Mouse (Mus musculus): ENCODE data around the gene Slc16a5. TPM values are rescaled to one million over a fixed set of nuclear protein-coding genes. Genes with fewer than 3 reads are reported as not detected.

Slc16a5 gene
- not detected in 2 replicates for polyA plus RNA-seq (2015; fragmentation: Nextera tagmentation; extraction: Ambion mirVana)

- Histone ChIP-seq H3K36me3 (ENCODE audit: poor library complexity, severe bottlenecking) (no peaks in the 10 kb centered on the region), H3K27me3 (0 out of 2 replicates have a peak, but pooled peaks cover 3% of the 10 kb centered on the region), H3K4me1 (peaks cover 6% of the 10 kb centered on the region), H3K27ac (no peak within 1 kb of the TSS), H3K9ac (no peak within 1 kb of the TSS), H3K4me2 (no peak within 1 kb of the TSS), H3K4me3 (no peak within 1 kb of the TSS), H3K9me3 (replicated peaks) (no peaks in the 10 kb centered on the region)
- no peak for ATAC-seq
- WGBS, result 73% methylated on average over 16 of the region's 16 CpGs
Measured at GRCm38 (mm10) chr11:115462243-115462891, at the start of gene Slc16a5. Slc16a5 (plus strand) TSS chr11:115462474.

DNA sequence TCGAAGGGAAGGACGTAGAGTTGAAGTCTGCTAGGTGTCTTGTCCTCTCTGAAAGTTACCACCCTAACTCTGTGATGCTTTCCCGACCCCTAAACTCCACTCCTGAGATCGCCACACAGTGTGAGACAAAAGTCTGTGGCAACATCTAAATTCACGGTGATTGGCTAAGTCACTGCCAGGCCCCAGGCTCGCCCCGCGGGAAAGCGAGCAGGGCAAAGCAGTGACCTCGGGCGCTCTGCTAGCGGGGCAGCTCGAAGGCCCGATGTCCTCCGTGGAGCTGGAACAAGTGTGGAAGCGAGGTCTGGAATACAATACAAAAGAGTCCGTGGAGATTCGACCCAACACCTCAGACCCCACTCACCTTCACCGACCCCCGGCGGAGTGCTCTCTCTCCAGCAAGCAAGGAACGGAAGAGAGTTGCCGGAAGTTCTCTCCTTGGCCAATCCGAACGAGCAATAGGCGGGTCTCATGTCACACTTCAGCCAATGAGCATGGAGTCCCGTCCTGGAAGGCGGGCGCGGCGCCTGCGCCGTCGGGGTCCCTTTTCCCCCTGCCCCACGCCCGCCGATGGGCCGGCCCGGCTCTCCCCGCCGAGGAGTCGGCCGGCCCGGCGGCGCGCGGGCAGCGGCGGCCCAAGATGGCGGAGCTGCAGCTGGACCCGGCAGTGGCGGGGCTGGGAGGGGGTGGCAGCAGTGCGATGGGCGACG lies 42.6 kb upstream of the Slc16a5 start, which contains the start of the genes Atp5h and Kctd2:
Gene Atp5h (minus strand): TSS at position 432 of the 707 bp plus-strand sequence.
Gene Kctd2 (plus strand): TSS at position 598 of the 707 bp plus-strand sequence.
- peaks cover 33% of the 10 kb centered on the region for H3K4me1 ChIP-seq
- H3K36me3 ChIP-seq (ENCODE audit: poor library complexity, severe bottlenecking), result peaks cover 55% of the 10 kb centered on the region
- H3K27me3 ChIP-seq, result no peaks in the 10 kb centered on the region
- peak within 1 kb of the TSS; percentile 94 for H3K4me3 ChIP-seq
- peak; percentile 99 for ATAC-seq
- no peaks in the 10 kb centered on the region for H3K9me3 ChIP-seq (replicated peaks)
- H3K9ac ChIP-seq, result peak within 1 kb of the TSS; percentile 96
- H3K27ac ChIP-seq, result peak within 1 kb of the TSS; percentile 80
- 1% methylated on average over 36 of the region's 56 CpGs for WGBS
- H3K4me2 ChIP-seq, result peak within 1 kb of the TSS; percentile 92

DNA sequence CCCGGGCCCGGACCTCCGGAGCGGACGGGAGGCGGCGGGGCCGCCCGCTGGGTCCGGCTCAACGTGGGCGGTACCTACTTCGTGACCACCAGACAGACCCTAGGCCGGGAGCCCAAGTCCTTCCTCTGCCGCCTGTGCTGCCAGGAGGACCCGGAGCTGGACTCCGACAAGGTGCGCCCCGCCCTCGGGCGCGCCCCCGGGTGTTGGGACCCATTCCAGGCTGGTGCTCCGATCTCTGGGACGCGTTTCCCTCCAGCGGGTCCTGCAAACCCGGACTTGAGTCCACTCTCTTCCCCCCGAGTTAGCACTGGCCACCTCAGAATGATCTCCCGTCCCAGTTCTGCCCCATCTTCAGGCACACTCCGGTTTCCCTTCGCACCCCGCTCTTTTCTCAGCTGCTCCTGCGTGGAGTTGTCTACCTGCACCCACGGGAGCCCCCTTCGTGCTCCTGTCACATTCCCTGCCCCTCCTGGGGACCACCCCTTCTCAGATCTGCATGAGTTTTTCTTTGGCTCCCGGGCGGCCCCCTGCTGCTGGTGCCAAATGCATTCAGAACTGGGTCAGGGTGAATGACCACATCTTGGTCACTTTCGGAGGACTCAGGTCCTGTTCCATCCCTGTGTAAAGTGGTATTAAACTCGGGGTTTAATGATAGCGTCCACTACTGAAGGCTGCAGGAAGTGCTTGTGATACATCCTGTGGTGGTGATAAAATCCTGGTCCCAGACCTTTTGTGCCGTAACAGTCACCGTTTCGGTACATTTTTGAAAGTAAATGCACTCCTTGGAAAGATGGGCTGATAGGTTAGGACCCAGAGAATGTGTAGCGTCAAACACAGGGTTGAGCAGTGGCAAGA lies 41.7 kb upstream of the Slc16a5 start:
- Histone ChIP-seq H3K4me3 (peak overlapping the region; percentile 94), H3K4me1 (peaks cover 33% of the 10 kb centered on the region), H3K27me3 (no peaks in the 10 kb centered on the region), H3K36me3 (ENCODE audit: poor library complexity, severe bottlenecking) (peaks cover 56% of the 10 kb centered on the region), H3K9ac (peak overlapping the region; percentile 96), H3K4me2 (peak overlapping the region; percentile 92), H3K27ac (peak overlapping the region; percentile 80), H3K9me3 (replicated peaks) (no peaks in the 10 kb centered on the region)
- peak; percentile 63 for ATAC-seq
- 2% methylated on average over 45 of the region's 45 CpGs for WGBS

DNA sequence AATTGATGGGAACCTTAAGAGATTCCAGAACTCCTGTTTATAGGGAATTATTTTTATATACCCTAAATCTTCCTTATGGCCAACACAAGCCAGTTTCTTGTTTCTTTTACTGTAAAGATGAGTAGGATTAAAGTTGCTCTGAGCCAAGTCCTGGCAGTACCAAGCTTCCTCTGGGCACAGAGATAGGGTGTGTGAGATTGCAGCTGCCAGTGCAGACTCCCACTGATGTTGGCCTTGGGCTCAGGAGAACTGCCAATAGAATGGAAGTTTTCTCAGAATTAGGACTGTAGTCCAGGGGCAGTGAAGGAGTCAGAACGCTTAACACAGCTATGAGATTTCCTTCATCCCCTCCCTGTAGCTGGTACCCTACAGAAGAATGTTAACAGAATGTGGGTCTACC lies 40.9 kb upstream of the Slc16a5 start:
- no peak for ATAC-seq
- peaks cover 33% of the 10 kb centered on the region for H3K4me1 ChIP-seq
- H3K27me3 ChIP-seq, result no peaks in the 10 kb centered on the region
- peaks cover 56% of the 10 kb centered on the region for H3K36me3 ChIP-seq (ENCODE audit: poor library complexity, severe bottlenecking)
- no peak overlapping the region for H3K27ac ChIP-seq
- H3K9ac ChIP-seq, result peak overlapping the region; percentile 37
- WGBS, result 61% methylated on average over 1 of the region's 1 CpGs
- peak overlapping the region; percentile 94 for H3K4me3 ChIP-seq
- H3K4me2 ChIP-seq, result peak overlapping the region; percentile 92
- H3K9me3 ChIP-seq (replicated peaks), result no peaks in the 10 kb centered on the region

DNA sequence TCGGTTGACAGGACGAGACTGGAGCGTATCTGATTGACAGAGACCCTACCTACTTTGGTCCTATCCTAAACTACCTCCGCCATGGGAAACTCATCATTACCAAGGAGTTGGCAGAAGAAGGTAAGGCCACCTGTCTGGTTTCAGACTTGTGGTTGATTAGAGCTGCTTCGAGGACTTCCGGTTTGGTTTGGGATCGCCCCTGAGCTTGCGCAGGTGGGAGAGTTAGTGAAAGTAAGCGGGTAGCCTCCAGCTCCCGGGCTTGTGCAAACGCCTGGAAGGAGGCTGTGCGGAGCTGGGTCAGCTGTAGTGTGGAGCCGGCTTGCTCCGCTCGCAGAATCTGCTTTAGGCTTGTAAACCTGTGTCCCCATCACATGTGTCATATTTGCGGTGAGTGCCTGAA lies 40.3 kb upstream of the Slc16a5 start:
- Histone ChIP-seq H3K4me1 (peaks cover 33% of the 10 kb centered on the region), H3K27me3 (no peaks in the 10 kb centered on the region), H3K9me3 (replicated peaks) (no peaks in the 10 kb centered on the region), H3K36me3 (ENCODE audit: poor library complexity, severe bottlenecking) (peaks cover 56% of the 10 kb centered on the region), H3K9ac (no peak overlapping the region), H3K4me2 (no peak overlapping the region), H3K4me3 (no peak overlapping the region), H3K27ac (no peak overlapping the region)
- no peak for ATAC-seq
- WGBS, result 93% methylated on average over 16 of the region's 16 CpGs

- Histone ChIP-seq H3K9ac (no peak overlapping the region), H3K27me3 (no peaks in the 10 kb centered on the region), H3K4me1 (peaks cover 39% of the 10 kb centered on the region), H3K4me3 (no peak overlapping the region), H3K4me2 (no peak overlapping the region), H3K27ac (no peak overlapping the region), H3K36me3 (ENCODE audit: poor library complexity, severe bottlenecking) (peaks cover 53% of the 10 kb centered on the region), H3K9me3 (replicated peaks) (no peaks in the 10 kb centered on the region)
- 95% methylated on average over 3 of the region's 3 CpGs for whole genome bisulfite sequencing
- no peak for ATAC-seq
Measured at GRCm38 (mm10) chr11:115423091-115423490, 39.2 kb upstream of the Slc16a5 start.

- no peak overlapping the region for H3K9ac ChIP-seq
- WGBS, result 88% methylated on average over 7 of the region's 7 CpGs
- ATAC-seq, result no peak
- H3K36me3 ChIP-seq (ENCODE audit: poor library complexity, severe bottlenecking), result peaks cover 64% of the 10 kb centered on the region
- no peak overlapping the region for H3K4me2 ChIP-seq
- H3K4me3 ChIP-seq, result no peak overlapping the region
- no peak overlapping the region for H3K27ac ChIP-seq
- no peaks in the 10 kb centered on the region for H3K27me3 ChIP-seq
- peaks cover 26% of the 10 kb centered on the region for H3K4me1 ChIP-seq
- H3K9me3 ChIP-seq (replicated peaks), result no peaks in the 10 kb centered on the region
Measured at GRCm38 (mm10) chr11:115424666-115425065, 37.6 kb upstream of the Slc16a5 start.

DNA sequence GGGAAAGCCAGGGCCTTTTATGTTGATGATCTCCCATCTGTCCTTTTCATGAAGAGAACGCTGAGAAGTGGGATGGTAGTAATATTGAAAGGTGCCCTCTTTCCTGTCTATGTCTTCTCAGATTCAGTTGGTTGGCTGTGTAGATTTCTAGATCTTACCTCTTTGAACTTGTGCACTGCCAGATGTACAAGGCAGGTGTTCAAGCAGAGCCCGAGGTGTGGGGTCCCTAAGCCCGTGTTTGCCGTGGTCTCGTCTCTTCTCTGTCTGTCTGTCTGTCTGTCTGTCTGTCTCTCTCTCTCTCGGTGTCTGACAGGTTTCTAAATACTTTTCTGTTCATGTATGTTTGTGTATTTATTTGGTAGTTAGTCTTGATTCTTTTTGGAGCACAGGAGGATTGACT lies 36.6 kb upstream of the Slc16a5 start:
- H3K9me3 ChIP-seq (replicated peaks), result no peaks in the 10 kb centered on the region
- no peak overlapping the region for H3K9ac ChIP-seq
- H3K4me3 ChIP-seq, result no peak overlapping the region
- H3K4me1 ChIP-seq, result peaks cover 24% of the 10 kb centered on the region
- no peak overlapping the region for H3K4me2 ChIP-seq
- WGBS, result 92% methylated on average over 6 of the region's 6 CpGs
- H3K36me3 ChIP-seq (ENCODE audit: poor library complexity, severe bottlenecking), result peaks cover 75% of the 10 kb centered on the region
- no peak for ATAC-seq
- no peaks in the 10 kb centered on the region for H3K27me3 ChIP-seq
- no peak overlapping the region for H3K27ac ChIP-seq

DNA sequence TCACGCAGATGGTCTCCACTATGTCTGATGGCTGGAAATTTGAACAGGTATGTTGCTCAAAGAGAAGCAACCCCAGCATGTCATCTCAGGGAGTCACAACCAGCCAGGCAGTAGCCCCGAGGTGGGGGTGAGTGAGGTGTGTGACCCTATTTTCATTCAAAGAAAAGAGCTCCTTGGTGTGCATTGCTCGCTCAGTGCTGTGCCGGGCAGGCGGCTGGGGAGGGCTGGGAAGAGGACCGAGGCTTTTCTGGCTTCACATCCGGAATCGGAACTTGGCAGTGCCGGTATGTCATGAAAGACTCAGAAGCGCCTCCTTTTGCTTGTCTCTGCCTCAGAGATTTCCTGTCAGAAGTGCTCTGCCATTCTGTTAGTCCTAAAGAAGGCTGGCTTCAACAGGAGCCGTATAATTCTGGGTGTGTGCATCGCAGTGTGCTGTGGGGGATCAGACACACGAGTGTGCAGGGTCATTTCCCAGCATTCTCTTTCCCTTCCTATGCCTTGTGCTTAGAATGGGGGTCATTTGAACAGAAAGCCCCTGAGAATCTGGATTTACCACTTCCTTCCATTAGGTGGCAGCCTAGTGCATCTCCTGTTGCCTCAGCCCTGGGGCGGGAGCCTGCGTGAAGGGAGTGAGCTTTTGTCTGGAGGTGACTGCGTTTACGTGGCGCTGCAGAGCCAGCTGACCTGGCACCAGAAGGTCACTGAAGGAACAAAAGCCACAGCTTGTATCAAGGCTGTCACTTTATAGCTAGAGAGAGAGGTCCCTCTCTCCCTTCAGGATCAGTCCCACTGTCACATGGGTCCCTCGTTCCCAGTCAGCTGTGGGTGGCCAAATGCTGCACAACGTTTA lies 34.6 kb upstream of the Slc16a5 start:
- H3K4me3 ChIP-seq, result no peak overlapping the region
- H3K9ac ChIP-seq, result no peak overlapping the region
- H3K36me3 ChIP-seq (ENCODE audit: poor library complexity, severe bottlenecking), result peaks cover 89% of the 10 kb centered on the region
- no peaks in the 10 kb centered on the region for H3K9me3 ChIP-seq (replicated peaks)
- H3K4me1 ChIP-seq, result peaks cover 8% of the 10 kb centered on the region; the same call in 1 of the 2 replicates
- H3K27ac ChIP-seq, result peak overlapping the region; percentile 49
- no peaks in the 10 kb centered on the region for H3K27me3 ChIP-seq
- H3K4me2 ChIP-seq, result peak overlapping the region; percentile 27
- peak; percentile 82 for ATAC-seq
- WGBS, result 32% methylated on average over 20 of the region's 20 CpGs

DNA sequence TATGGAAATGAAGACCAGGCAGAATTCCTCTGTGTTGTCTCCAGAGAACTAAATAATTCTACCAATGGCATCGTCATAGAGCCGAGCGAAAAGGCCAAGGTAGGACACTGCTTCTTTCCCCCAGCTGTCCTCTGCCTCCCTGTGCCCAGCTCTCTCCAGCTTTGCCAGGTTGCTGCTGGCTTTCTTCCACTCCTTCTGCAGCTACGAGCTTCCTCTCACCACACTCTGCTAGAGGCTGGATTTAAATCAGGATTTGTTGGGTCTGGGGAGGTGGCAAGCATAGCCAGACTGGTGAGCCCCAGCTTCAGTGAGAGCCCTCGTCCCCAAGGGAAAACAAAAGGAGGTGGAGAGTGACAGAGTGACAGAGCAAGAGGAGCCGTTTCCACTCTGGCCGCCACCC lies 33.0 kb upstream of the Slc16a5 start:
- Histone ChIP-seq H3K4me3 (no peak overlapping the region), H3K36me3 (ENCODE audit: poor library complexity, severe bottlenecking) (peaks cover 84% of the 10 kb centered on the region), H3K9ac (no peak overlapping the region), H3K9me3 (replicated peaks) (no peaks in the 10 kb centered on the region), H3K4me2 (no peak overlapping the region), H3K27me3 (no peaks in the 10 kb centered on the region), H3K4me1 (peaks cover 8% of the 10 kb centered on the region; the same call in 1 of the 2 replicates), H3K27ac (no peak overlapping the region)
- no peak for ATAC-seq
- WGBS, result 85% methylated on average over 7 of the region's 7 CpGs

GRCm38 (mm10) chr11:115430561-115430960 lies 31.7 kb upstream of the Slc16a5 start:
- Histone ChIP-seq H3K4me3 (no peak overlapping the region), H3K9ac (no peak overlapping the region), H3K36me3 (ENCODE audit: poor library complexity, severe bottlenecking) (peaks cover 72% of the 10 kb centered on the region), H3K4me1 (peaks cover 12% of the 10 kb centered on the region), H3K9me3 (replicated peaks) (no peaks in the 10 kb centered on the region), H3K27me3 (0 out of 2 replicates have a peak, but pooled peaks cover 4% of the 10 kb centered on the region), H3K4me2 (no peak overlapping the region), H3K27ac (no peak overlapping the region)
- no peak for ATAC-seq
- 96% methylated on average over 6 of the region's 6 CpGs for WGBS

All from forebrain, embryonic 13.5 days (tissue).